Mouse (Mus musculus): ENCODE measurements around the gene Wbp2nl. TPM values are rescaled to one million over a fixed set of nuclear protein-coding genes. Genes with fewer than 3 reads are reported as not detected.

The Wbp2nl gene
- total and polyA plus RNA-seq, 2 experiments from 2014 or later: not detected

- peak overlapping the region; percentile 81 for H3K27ac ChIP-seq (ENCODE audit: low read depth)
- peaks cover 31% of the 10 kb centered on the region for H3K36me3 ChIP-seq (replicated peaks; ENCODE audit: control insufficient read depth, insufficient read depth, low read length)
- H3K9ac ChIP-seq (replicated peaks; ENCODE audit: low read depth, low read length): peak overlapping the region; percentile 75
- TF ChIP-seq EP300 (IDR thresholded peaks at IDR 0.05; ENCODE audit: low read depth) (no peak), CTCF (IDR thresholded peaks at IDR 0.05; ENCODE audit: low read depth) (no peak)
- H3K4me2 ChIP-seq (ENCODE audit: low read depth, low read length): peak overlapping the region; percentile 77
- DNase-seq (ENCODE audit: low spot score) (no peak), ATAC-seq (ENCODE audit: insufficient read depth, low read depth) (no peak)
- 6% methylated on average over 4 of the region's 4 CpGs for WGBS
- H3K27me3 ChIP-seq (ENCODE audit: control insufficient read depth, insufficient read depth, low read length): no peaks in the 10 kb centered on the region
- no peaks in the 10 kb centered on the region for H3K9me3 ChIP-seq (replicated peaks; ENCODE audit: control insufficient read depth, low read length)
- H3K4me3 ChIP-seq (ENCODE audit: low read depth, low read length): peak overlapping the region; percentile 81
- H3K4me1 ChIP-seq (ENCODE audit: control insufficient read depth, insufficient read depth): peaks cover 29% of the 10 kb centered on the region
Observed at GRCm38 (mm10) chr15:82337875-82338274, 39.1 kb downstream of the Wbp2nl start.

DNA sequence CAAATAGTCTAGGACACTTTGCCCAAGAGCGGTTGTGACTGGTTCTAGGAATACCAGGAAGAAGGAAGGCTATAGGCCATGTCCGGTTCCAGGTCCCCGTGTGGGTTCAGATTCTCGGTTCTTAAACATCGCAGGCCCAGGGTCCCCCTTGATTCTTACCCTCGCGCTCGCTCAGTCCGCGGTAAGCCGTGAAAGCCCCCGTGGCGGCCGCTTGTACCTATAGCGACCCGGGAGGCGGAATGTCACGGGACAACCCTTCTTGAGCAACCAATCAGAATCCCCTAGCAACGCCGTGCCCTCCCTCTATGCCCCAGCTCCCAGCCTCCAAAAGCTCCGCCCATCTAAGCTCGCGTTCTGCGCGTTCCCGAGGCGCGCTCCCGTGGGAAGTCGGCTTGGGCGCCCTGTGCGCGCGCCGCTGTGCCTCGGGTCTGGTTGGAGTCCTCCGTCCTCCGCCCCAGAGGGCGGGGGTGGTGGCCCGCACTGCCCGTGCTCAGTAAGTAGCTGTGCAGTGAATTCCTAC, 39.9 kb downstream of the Wbp2nl start, which contains the start of the genes Naga, Pheta2 and Smdt1:
Gene Naga (minus strand): TSS at position 333 of the 520 bp plus-strand sequence.
Gene Pheta2 (plus strand): TSS at position 350 of the 520 bp plus-strand sequence.
Gene Smdt1 (plus strand): TSS at position 367 of the 520 bp plus-strand sequence.
- Histone ChIP-seq H3K27ac (ENCODE audit: low read depth) (peak within 1 kb of the TSS; percentile 81), H3K9me3 (replicated peaks; ENCODE audit: control insufficient read depth, low read length) (no peaks in the 10 kb centered on the region), H3K9ac (replicated peaks; ENCODE audit: low read depth, low read length) (peak within 1 kb of the TSS; percentile 75), H3K4me1 (ENCODE audit: control insufficient read depth, insufficient read depth) (peaks cover 29% of the 10 kb centered on the region), H3K36me3 (replicated peaks; ENCODE audit: control insufficient read depth, insufficient read depth, low read length) (peaks cover 31% of the 10 kb centered on the region), H3K4me2 (ENCODE audit: low read depth, low read length) (peak within 1 kb of the TSS; percentile 77), H3K27me3 (ENCODE audit: control insufficient read depth, insufficient read depth, low read length) (no peaks in the 10 kb centered on the region), H3K4me3 (ENCODE audit: low read depth, low read length) (peak within 1 kb of the TSS; percentile 81)
- ATAC-seq (ENCODE audit: insufficient read depth, low read depth) (peak; percentile 93), DNase-seq (ENCODE audit: low spot score) (peak; percentile 97)
- under 1% methylated on average over 41 of the region's 41 CpGs for WGBS
- TF ChIP-seq EP300 (IDR thresholded peaks at IDR 0.05; ENCODE audit: low read depth) (no peak), CTCF (IDR thresholded peaks at IDR 0.05; ENCODE audit: low read depth) (no peak)

DNA sequence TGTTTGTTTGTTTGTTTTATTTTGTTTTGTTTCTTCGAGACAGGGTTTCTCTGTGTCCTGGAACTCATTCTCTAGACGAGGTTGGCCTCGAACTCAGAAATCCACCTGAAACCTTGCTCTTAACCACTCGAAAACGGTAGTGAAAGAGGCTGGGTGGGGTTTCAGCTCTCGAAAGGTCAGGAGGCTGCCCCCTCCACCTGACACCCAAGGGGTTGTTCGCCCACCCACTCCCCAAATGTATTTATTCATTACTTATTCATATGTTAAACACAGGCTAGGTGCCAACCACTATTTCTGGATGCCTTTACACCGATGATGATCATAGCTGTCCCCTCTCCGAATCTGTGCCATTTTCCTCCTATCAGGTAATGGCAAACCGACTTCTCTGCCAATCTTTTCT, 40.4 kb downstream of the Wbp2nl start:
- H3K9ac ChIP-seq (replicated peaks; ENCODE audit: low read depth, low read length): peak overlapping the region; percentile 75
- DNase-seq (ENCODE audit: low spot score): no peak
- H3K4me1 ChIP-seq (ENCODE audit: control insufficient read depth, insufficient read depth): peaks cover 29% of the 10 kb centered on the region
- no peaks in the 10 kb centered on the region for H3K9me3 ChIP-seq (replicated peaks; ENCODE audit: control insufficient read depth, low read length)
- H3K27ac ChIP-seq (ENCODE audit: low read depth): peak overlapping the region; percentile 81
- no peaks in the 10 kb centered on the region for H3K27me3 ChIP-seq (ENCODE audit: control insufficient read depth, insufficient read depth, low read length)
- no peak for ATAC-seq (ENCODE audit: insufficient read depth, low read depth)
- H3K4me2 ChIP-seq (ENCODE audit: low read depth, low read length): peak overlapping the region; percentile 77
- 58% methylated on average over 10 of the region's 10 CpGs for WGBS
- TF ChIP-seq EP300 (IDR thresholded peaks at IDR 0.05; ENCODE audit: low read depth) (no peak), CTCF (IDR thresholded peaks at IDR 0.05; ENCODE audit: low read depth) (no peak)
- H3K36me3 ChIP-seq (replicated peaks; ENCODE audit: control insufficient read depth, insufficient read depth, low read length): peaks cover 29% of the 10 kb centered on the region
- peak overlapping the region; percentile 81 for H3K4me3 ChIP-seq (ENCODE audit: low read depth, low read length)

DNA sequence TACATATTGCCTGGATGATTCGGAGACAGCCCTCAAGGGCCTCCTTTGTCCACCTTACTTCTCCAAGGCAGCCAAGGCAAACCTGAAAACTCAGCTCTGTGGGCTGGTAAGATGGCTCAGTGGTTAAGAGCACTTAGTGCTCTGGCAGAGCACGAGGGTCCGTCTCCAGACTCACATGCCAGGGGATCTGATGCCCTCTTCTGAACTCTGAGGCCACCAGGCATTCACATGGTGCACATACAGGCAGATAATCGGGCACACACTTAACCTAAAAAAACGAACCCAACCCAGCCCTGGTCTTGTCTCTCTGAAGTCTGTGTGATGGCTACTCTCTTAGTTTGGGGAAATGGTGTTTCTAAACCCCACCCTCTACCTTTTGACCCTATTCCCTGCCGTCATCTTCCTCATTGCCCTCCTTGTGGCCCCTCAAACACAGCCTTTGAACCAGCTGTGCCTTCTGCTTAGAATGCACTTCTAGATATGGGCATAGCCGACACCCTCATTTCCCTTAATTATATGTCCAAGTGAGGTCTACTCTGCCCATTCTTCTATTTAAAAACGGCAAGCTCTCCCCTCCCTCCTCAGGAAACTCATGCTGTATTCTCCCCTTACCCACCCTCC, 41.0 kb downstream of the Wbp2nl start:
- H3K27ac ChIP-seq (ENCODE audit: low read depth): no peak overlapping the region

DNA sequence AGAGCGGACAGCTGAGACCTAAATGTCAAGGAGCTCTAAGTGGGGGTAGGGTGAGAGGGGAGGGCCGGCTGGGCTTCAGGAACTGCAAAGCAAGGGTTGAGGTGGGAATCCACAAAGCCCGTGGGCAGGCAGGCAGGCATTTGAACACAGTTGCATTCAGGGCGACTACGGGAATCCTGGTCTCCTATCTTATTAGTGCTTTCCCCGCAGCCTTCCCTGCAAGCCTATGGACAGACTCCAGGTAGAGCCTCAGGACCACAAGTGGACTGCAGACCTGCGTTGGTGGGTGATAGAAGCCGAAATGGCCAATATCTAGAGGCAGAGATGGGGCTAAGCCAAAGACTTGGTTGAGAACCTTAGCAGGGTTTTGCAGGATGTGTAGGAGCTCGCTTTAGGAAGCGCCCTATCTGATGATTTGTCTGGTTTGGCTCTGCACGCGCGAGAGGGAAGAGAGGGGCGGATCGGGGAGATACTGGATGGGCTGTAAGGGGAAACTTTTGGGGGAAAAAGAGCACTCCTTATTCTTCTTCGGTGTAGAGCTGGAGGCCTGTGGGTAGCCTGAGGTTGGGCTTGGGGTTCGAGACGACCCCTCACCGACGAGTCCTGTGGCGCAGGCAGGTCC, 41.8 kb downstream of the Wbp2nl start:
- no peak for ATAC-seq (ENCODE audit: insufficient read depth, low read depth)
- peaks cover 29% of the 10 kb centered on the region for H3K4me1 ChIP-seq (ENCODE audit: control insufficient read depth, insufficient read depth)
- TF ChIP-seq CTCF (IDR thresholded peaks at IDR 0.05; ENCODE audit: low read depth) (no peak), EP300 (IDR thresholded peaks at IDR 0.05; ENCODE audit: low read depth) (no peak)

More for the DNA sequence above, 41.0 kb downstream of the Wbp2nl start:
- Histone ChIP-seq H3K27me3 (ENCODE audit: control insufficient read depth, insufficient read depth, low read length) (no peaks in the 10 kb centered on the region), H3K4me3 (ENCODE audit: low read depth, low read length) (no peak overlapping the region), H3K4me2 (ENCODE audit: low read depth, low read length) (no peak overlapping the region), H3K4me1 (ENCODE audit: control insufficient read depth, insufficient read depth) (peaks cover 29% of the 10 kb centered on the region), H3K9me3 (replicated peaks; ENCODE audit: control insufficient read depth, low read length) (no peaks in the 10 kb centered on the region), H3K36me3 (replicated peaks; ENCODE audit: control insufficient read depth, insufficient read depth, low read length) (peaks cover 23% of the 10 kb centered on the region), H3K9ac (replicated peaks; ENCODE audit: low read depth, low read length) (no peak overlapping the region)
- TF ChIP-seq EP300 (IDR thresholded peaks at IDR 0.05; ENCODE audit: low read depth): no peak
- TF ChIP-seq CTCF (IDR thresholded peaks at IDR 0.05; ENCODE audit: low read depth): no peak
- ATAC-seq (ENCODE audit: insufficient read depth, low read depth) (no peak), DNase-seq (ENCODE audit: low spot score) (no peak)
- 69% methylated on average over 8 of the region's 8 CpGs for WGBS

More for the DNA sequence above, 41.8 kb downstream of the Wbp2nl start:
- Histone ChIP-seq H3K4me3 (ENCODE audit: low read depth, low read length) (peak overlapping the region; percentile 48), H3K9ac (replicated peaks; ENCODE audit: low read depth, low read length) (peak overlapping the region; percentile 73), H3K36me3 (replicated peaks; ENCODE audit: control insufficient read depth, insufficient read depth, low read length) (peaks cover 15% of the 10 kb centered on the region), H3K27ac (ENCODE audit: low read depth) (peak overlapping the region; percentile 77), H3K27me3 (ENCODE audit: control insufficient read depth, insufficient read depth, low read length) (no peaks in the 10 kb centered on the region), H3K4me2 (ENCODE audit: low read depth, low read length) (peak overlapping the region; percentile 69), H3K9me3 (replicated peaks; ENCODE audit: control insufficient read depth, low read length) (no peaks in the 10 kb centered on the region)
- DNase-seq (ENCODE audit: low spot score): no peak
- 39% methylated on average over 21 of the region's 21 CpGs for WGBS
